Mouse (Mus musculus) lung, postnatal 4 days (tissue): Measurements from ENCODE around the gene Gm45213.
A peak's percentile ranks its signal among the peaks of the same experiment; 100 is the strongest.

ENCODE experiments used
- DNase-seq, 2 experiments: peaks; one replicate each; pipeline ENCODE4 v3.0.0; 2021

Gm45213 gene

GRCm38 (mm10) chr7:66108961-66109854 is 65.8 kb downstream of the Gm45213 start, which contains the start of gene Chsy1:
Gene Chsy1, plus strand, starts transcription at chr7:66109515.
- DNase-seq = peak; percentile 93 to 96

GRCm38 (mm10) chr7:66109855-66110635 is 66.6 kb downstream of the Gm45213 start:
- peak; percentile 45 to 64 for DNase-seq

GRCm38 (mm10) chr7:66110636-66111112 is 67.3 kb downstream of the Gm45213 start:
- no peak for DNase-seq

- DNase-seq = no peak
Observed at GRCm38 (mm10) chr7:66111211-66111610, 67.8 kb downstream of the Gm45213 start.
